Mouse (Mus musculus): ENCODE data around the gene Gm960. TPM values are rescaled to one million over a fixed set of nuclear protein-coding genes. Genes with fewer than 3 reads are reported as not detected.
"Not testable (repeated sequence)": the region's sequence is repeated elsewhere in the genome, so short reads cannot be mapped to it uniquely, and the experiment has no call there.

Gene Gm960
- polyA plus RNA-seq, 1 experiment from 2014 or later, result 0.62 TPM

DNA sequence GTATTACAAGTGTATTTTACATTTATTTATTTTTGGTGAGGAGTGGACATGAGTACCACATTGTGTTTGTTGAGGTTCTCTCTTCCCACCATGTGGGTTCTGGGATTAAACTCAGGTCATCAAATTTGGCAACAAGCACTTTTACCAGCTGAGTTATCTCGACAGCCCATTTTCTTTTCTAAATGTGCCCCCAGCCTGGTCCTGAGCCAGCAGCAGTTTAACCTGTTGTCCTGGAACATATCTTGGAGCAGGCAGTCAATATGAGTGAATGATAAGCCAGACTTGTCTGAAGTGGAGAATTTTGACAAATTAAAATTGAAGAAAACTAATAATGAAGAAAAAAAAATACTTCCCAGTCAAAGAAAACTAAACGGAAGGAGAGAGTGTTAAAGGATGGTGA, 102.4 kb downstream of the Gm960 start:
- H3K27ac ChIP-seq (ENCODE audit: low read length), result no peak overlapping the region
- 48% methylated on average over 2 of the region's 2 CpGs for WGBS
- no peak overlapping the region for H3K4me2 ChIP-seq (ENCODE audit: low read depth, low read length)
- no peak overlapping the region for H3K9ac ChIP-seq (ENCODE audit: low read length)
- ATAC-seq (replicated peaks; ENCODE audit: extremely low read depth, insufficient read depth, low FRiP score), result no peak
- H3K27me3 ChIP-seq (ENCODE audit: control insufficient read depth, insufficient read depth, low read length), result no peaks in the 10 kb centered on the region
- no peaks in the 10 kb centered on the region for H3K4me1 ChIP-seq (ENCODE audit: control insufficient read depth, insufficient read depth, low read length)
- no peak overlapping the region for H3K4me3 ChIP-seq (ENCODE audit: low read length)
- H3K9me3 ChIP-seq (replicated peaks; ENCODE audit: control insufficient read depth, low read length), result no peaks in the 10 kb centered on the region
- H3K36me3 ChIP-seq (ENCODE audit: control insufficient read depth, insufficient read depth), result no peaks in the 10 kb centered on the region

DNA sequence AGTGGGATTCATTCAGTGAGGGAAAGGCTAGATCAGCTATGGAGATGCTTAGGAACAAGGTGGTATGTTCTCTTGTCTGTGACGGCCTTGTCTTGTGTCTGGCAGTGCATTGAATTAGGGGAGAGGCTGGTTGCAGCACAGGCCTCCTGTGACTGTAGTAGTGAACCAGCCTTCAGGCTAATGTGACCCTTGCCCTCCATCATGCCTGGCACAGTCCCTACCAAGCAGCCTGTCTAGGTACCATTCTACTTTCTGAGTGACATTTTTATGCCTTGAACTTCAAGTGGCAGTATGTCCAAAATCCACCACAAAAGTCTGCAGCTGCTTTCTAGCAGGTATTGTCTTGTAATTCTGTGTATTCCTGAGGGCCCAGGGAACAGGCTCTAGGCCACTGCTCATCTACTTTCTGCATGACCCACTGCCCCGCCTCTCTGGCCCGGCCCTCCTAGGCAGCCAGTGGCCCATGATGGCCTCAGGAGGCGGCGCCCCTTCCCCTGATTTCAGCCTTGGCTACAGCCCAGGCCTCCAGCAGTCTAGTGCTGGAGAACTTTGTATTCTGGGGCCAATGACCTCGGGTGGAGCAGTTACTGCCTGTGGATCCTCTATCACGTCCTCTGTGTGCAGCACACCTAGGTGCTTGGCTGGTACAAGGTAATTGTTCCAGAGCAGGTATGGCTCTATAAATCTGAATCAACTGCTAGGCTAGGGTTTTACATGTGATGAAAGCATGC, 104.5 kb downstream of the Gm960 start:
- H3K27ac ChIP-seq (ENCODE audit: low read length), result no peak overlapping the region
- no peak overlapping the region for H3K9ac ChIP-seq (ENCODE audit: low read length)
- WGBS, result 54% methylated on average over 7 of the region's 7 CpGs
- ATAC-seq (replicated peaks; ENCODE audit: extremely low read depth, insufficient read depth, low FRiP score), result no peak
- H3K27me3 ChIP-seq (ENCODE audit: control insufficient read depth, insufficient read depth, low read length), result no peaks in the 10 kb centered on the region
- H3K9me3 ChIP-seq (replicated peaks; ENCODE audit: control insufficient read depth, low read length), result no peaks in the 10 kb centered on the region
- no peak overlapping the region for H3K4me2 ChIP-seq (ENCODE audit: low read depth, low read length)
- H3K4me3 ChIP-seq (ENCODE audit: low read length), result no peak overlapping the region
- no peaks in the 10 kb centered on the region for H3K36me3 ChIP-seq (ENCODE audit: control insufficient read depth, insufficient read depth)
- no peaks in the 10 kb centered on the region for H3K4me1 ChIP-seq (ENCODE audit: control insufficient read depth, insufficient read depth, low read length)

DNA sequence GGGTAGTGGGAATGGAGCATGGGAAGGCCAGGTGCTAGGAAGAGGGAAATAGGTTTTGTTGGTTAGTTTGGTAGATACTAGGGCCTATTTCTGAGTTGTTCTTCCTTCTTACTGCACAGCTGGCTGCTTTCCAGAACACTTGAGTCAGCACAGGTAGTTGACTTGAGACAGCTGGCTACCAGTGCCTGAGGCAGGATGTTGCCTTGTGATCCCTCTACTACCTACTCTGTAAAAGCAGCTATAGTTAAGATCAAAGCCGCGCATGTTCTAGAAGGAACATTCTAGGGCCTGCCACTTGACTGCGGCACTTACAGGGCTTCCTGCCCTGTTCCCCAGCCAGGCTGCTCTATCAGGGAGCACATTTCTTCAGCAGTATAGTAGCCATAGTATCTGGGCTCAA, 108.4 kb downstream of the Gm960 start:
- Histone ChIP-seq H3K27me3 (ENCODE audit: control insufficient read depth, insufficient read depth, low read length) (no peaks in the 10 kb centered on the region), H3K4me1 (ENCODE audit: control insufficient read depth, insufficient read depth, low read length) (no peaks in the 10 kb centered on the region), H3K9me3 (replicated peaks; ENCODE audit: control insufficient read depth, low read length) (no peaks in the 10 kb centered on the region), H3K36me3 (ENCODE audit: control insufficient read depth, insufficient read depth) (no peaks in the 10 kb centered on the region), H3K4me2 (ENCODE audit: low read depth, low read length) (no peak overlapping the region), H3K4me3 (ENCODE audit: low read length) (no peak overlapping the region), H3K27ac (ENCODE audit: low read length) (no peak overlapping the region), H3K9ac (ENCODE audit: low read length) (no peak overlapping the region)
- 80% methylated on average over 3 of the region's 3 CpGs for WGBS
- no peak for ATAC-seq (replicated peaks; ENCODE audit: extremely low read depth, insufficient read depth, low FRiP score)

- no peaks in the 10 kb centered on the region for H3K4me1 ChIP-seq (ENCODE audit: control insufficient read depth, insufficient read depth, low read length)
- ATAC-seq (replicated peaks; ENCODE audit: extremely low read depth, insufficient read depth, low FRiP score), result no peak
Measured at GRCm38 (mm10) chr19:4589081-4589480, 109.4 kb downstream of the Gm960 start.

GRCm38 (mm10) chr19:4588430-4588829, 110.0 kb downstream of the Gm960 start:
- Histone ChIP-seq H3K4me2 (ENCODE audit: low read depth, low read length) (no peak overlapping the region), H3K4me3 (ENCODE audit: low read length) (no peak overlapping the region), H3K4me1 (ENCODE audit: control insufficient read depth, insufficient read depth, low read length) (no peaks in the 10 kb centered on the region), H3K9me3 (replicated peaks; ENCODE audit: control insufficient read depth, low read length) (no peaks in the 10 kb centered on the region), H3K27me3 (ENCODE audit: control insufficient read depth, insufficient read depth, low read length) (no peaks in the 10 kb centered on the region), H3K9ac (ENCODE audit: low read length) (no peak overlapping the region), H3K27ac (ENCODE audit: low read length) (no peak overlapping the region), H3K36me3 (ENCODE audit: control insufficient read depth, insufficient read depth) (no peaks in the 10 kb centered on the region)
- 59% methylated on average over 3 of the region's 3 CpGs for WGBS
- no peak for ATAC-seq (replicated peaks; ENCODE audit: extremely low read depth, insufficient read depth, low FRiP score)

More at GRCm38 (mm10) chr19:4589081-4589480, 109.4 kb downstream of the Gm960 start:
- no peak overlapping the region for H3K4me3 ChIP-seq (ENCODE audit: low read length)
- H3K36me3 ChIP-seq (ENCODE audit: control insufficient read depth, insufficient read depth), result no peaks in the 10 kb centered on the region
- WGBS, result 68% methylated on average over 1 of the region's 1 CpGs
- no peak overlapping the region for H3K9ac ChIP-seq (ENCODE audit: low read length)
- H3K4me2 ChIP-seq (ENCODE audit: low read depth, low read length), result no peak overlapping the region
- no peak overlapping the region for H3K27ac ChIP-seq (ENCODE audit: low read length)
- H3K9me3 ChIP-seq (replicated peaks; ENCODE audit: control insufficient read depth, low read length), result no peaks in the 10 kb centered on the region
- H3K27me3 ChIP-seq (ENCODE audit: control insufficient read depth, insufficient read depth, low read length), result no peaks in the 10 kb centered on the region

GRCm38 (mm10) chr19:4587426-4587825, 111.0 kb downstream of the Gm960 start:
- Histone ChIP-seq H3K9me3 (replicated peaks; ENCODE audit: control insufficient read depth, low read length) (no peaks in the 10 kb centered on the region), H3K9ac (ENCODE audit: low read length) (no peak overlapping the region), H3K4me3 (ENCODE audit: low read length) (no peak overlapping the region), H3K36me3 (ENCODE audit: control insufficient read depth, insufficient read depth) (no peaks in the 10 kb centered on the region), H3K27me3 (ENCODE audit: control insufficient read depth, insufficient read depth, low read length) (no peaks in the 10 kb centered on the region), H3K4me2 (ENCODE audit: low read depth, low read length) (no peak overlapping the region), H3K27ac (ENCODE audit: low read length) (no peak overlapping the region), H3K4me1 (ENCODE audit: control insufficient read depth, insufficient read depth, low read length) (no peaks in the 10 kb centered on the region)
- WGBS, result 53% methylated on average over 2 of the region's 2 CpGs
- ATAC-seq (replicated peaks; ENCODE audit: extremely low read depth, insufficient read depth, low FRiP score), result no peak

- not testable (repeated sequence) for ATAC-seq (replicated peaks; ENCODE audit: extremely low read depth, insufficient read depth, low FRiP score); H3K36me3 ChIP-seq (ENCODE audit: control insufficient read depth, insufficient read depth)
Measured at GRCm38 (mm10) chr19:4586783-4587182, 111.7 kb downstream of the Gm960 start.

DNA sequence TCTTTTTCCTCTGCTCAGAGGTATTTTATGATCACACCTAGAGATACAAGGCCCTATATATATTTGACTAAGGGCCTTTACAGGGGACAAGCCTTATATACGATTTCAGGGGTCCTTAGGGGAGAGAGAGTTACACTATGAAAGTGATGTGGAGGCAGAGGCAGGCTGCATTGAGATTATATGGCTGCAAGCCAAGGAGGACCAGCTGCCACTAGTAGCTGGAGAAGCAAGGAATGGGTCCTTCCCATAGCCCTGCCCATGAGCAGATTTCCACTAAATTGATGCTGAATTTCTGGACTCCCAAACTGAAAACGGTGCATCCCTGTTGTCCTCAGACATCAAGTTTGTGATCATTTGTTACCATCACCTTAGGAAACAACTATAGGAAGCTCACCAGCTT, 114.6 kb downstream of the Gm960 start:
- Histone ChIP-seq H3K9ac (ENCODE audit: low read length) (no peak overlapping the region), H3K36me3 (ENCODE audit: control insufficient read depth, insufficient read depth) (no peaks in the 10 kb centered on the region), H3K4me3 (ENCODE audit: low read length) (no peak overlapping the region), H3K4me1 (ENCODE audit: control insufficient read depth, insufficient read depth, low read length) (no peaks in the 10 kb centered on the region), H3K9me3 (replicated peaks; ENCODE audit: control insufficient read depth, low read length) (no peaks in the 10 kb centered on the region), H3K27ac (ENCODE audit: low read length) (no peak overlapping the region), H3K4me2 (ENCODE audit: low read depth, low read length) (no peak overlapping the region), H3K27me3 (ENCODE audit: control insufficient read depth, insufficient read depth, low read length) (no peaks in the 10 kb centered on the region)
- 60% methylated on average over 2 of the region's 2 CpGs for WGBS
- ATAC-seq (replicated peaks; ENCODE audit: extremely low read depth, insufficient read depth, low FRiP score), result no peak

More at GRCm38 (mm10) chr19:4586783-4587182, 111.7 kb downstream of the Gm960 start:
- not testable (repeated sequence) for H3K9ac ChIP-seq (ENCODE audit: low read length); H3K27ac ChIP-seq (ENCODE audit: low read length); H3K4me2 ChIP-seq (ENCODE audit: low read depth, low read length); H3K4me1 ChIP-seq (ENCODE audit: control insufficient read depth, insufficient read depth, low read length); H3K9me3 ChIP-seq (replicated peaks; ENCODE audit: control insufficient read depth, low read length); H3K4me3 ChIP-seq (ENCODE audit: low read length); H3K27me3 ChIP-seq (ENCODE audit: control insufficient read depth, insufficient read depth, low read length)

DNA sequence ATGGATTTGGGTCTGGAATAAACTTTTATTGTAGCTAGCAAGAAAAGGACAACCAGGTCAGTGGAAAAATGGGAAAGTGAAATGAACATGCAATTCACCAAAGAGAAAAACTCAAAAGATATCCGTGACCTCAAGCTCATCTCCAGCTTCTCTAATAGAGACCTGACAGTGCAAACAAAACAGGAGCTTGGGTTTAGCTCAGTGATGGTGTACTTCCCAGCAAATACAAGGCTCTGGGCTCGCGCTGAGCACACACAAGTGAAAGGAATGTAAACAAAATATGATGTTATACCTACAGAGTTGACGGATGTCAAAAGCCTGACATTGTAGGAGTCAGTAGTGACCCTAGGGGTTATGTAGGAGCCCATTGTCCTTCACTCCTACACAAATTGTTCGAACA, 119.2 kb downstream of the Gm960 start:
- H3K4me3 ChIP-seq (ENCODE audit: low read length), result no peak overlapping the region
- H3K9me3 ChIP-seq (replicated peaks; ENCODE audit: control insufficient read depth, low read length), result no peaks in the 10 kb centered on the region
- H3K9ac ChIP-seq (ENCODE audit: low read length), result no peak overlapping the region
- H3K4me1 ChIP-seq (ENCODE audit: control insufficient read depth, insufficient read depth, low read length), result no peaks in the 10 kb centered on the region
- ATAC-seq (replicated peaks; ENCODE audit: extremely low read depth, insufficient read depth, low FRiP score), result no peak
- no peaks in the 10 kb centered on the region for H3K27me3 ChIP-seq (ENCODE audit: control insufficient read depth, insufficient read depth, low read length)
- no peak overlapping the region for H3K4me2 ChIP-seq (ENCODE audit: low read depth, low read length)
- H3K36me3 ChIP-seq (ENCODE audit: control insufficient read depth, insufficient read depth), result no peaks in the 10 kb centered on the region
- 81% methylated on average over 5 of the region's 5 CpGs for WGBS
- no peak overlapping the region for H3K27ac ChIP-seq (ENCODE audit: low read length)
